Mouse (Mus musculus): Measurements from ENCODE around the gene Gm17720.

Gene Gm17720

DNA sequence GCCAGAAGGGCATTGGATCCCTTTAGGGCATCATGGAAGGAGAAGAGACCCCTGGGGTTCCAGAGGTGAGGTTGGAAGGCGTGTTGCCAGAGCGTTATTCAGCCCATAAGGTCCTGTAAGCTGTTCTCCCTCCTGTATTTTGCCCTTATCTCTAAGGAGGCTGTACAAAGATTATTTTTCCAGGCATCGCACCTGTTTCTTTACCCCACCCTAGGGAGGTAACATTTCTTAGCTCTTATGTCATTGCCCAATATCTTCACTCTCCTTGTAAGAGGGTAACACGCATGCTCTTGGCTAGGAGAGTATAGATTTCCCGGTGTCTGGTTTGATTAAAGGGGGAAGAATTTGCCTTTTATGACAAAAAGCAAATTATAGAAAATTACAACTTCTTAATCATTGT is 62.9 kb downstream of the Gm17720 start, which contains the start of gene Chst4:
Gene Chst4 (minus strand): TSS at position 82 of the 400 bp plus-strand sequence.
- no peak for DNase-seq (ENCODE audit: low spot score)

- DNase-seq (ENCODE audit: low spot score) = no peak
Measured at GRCm38 (mm10) chr8:110039216-110039615, 63.3 kb downstream of the Gm17720 start.

GRCm38 (mm10) chr8:110036156-110036555 is 66.4 kb downstream of the Gm17720 start:
- DNase-seq (ENCODE audit: low spot score) = no peak

DNA sequence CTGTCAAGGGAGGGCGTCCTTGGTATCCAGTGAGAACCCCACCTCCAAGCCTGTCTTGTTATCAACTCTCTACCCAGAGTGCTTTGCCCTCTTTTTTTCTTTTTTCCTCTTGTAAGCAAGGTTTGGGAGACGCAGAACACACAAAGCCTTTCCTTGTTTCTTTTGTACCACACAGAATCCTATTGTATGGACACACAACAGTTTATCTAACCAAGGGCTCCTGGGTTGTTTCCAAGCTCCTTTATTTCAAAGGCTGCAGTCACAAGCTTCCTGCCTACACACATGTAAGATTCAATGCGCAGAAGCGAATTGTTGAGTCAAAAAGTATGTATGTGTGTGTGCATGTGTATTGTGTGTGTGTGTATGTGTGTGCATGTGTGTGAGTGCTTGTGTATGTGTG is 68.2 kb downstream of the Gm17720 start:
- DNase-seq (ENCODE audit: low spot score) = no peak

DNA sequence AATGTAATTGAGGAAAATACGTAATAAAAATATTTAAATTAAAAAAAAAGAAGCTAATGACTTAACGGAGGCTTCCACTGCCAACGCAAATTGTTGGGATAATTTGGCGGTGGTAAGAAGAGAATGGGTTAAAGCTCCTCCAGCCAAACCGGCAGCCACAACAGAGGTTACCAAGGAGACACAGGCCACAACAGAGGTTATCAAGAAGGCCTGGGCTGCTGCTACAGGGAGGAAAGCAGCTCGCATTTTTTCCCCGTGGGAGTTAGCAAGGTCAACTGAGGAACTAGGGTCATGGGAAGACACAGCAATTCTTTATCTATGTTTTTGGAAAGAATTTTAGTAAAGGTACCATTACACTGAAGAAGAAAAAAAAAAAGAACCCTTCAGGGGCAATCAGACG is 68.8 kb downstream of the Gm17720 start:
- peak; percentile 9 for DNase-seq (ENCODE audit: low spot score)
